Mouse (Mus musculus): ENCODE data around the gene Hdhd5. TPM values are rescaled to one million over a fixed set of nuclear protein-coding genes. Genes with fewer than 3 reads are reported as not detected.

Hdhd5 gene
- 25.6 and 29.9 TPM in 2 replicates for total RNA-seq (2021)
- long read RNA-seq, experiment 1, transcript Hdhd5-201 (8 exons, 1,928 nt): major isoform, 30 of 43 reads
- long read RNA-seq, experiment 1, partial matches to known transcripts: 3 of 43 reads
- long read RNA-seq, experiment 1, other reads (novel, unspliced or antisense): 10 of 43 reads
- long read RNA-seq, experiment 2, transcript Hdhd5-201 (8 exons, 1,928 nt): major isoform, 20 of 24 reads
- long read RNA-seq, experiment 2, partial matches to known transcripts: 2 of 24 reads
- long read RNA-seq, experiment 2, other reads (novel, unspliced or antisense): 2 of 24 reads

DNA sequence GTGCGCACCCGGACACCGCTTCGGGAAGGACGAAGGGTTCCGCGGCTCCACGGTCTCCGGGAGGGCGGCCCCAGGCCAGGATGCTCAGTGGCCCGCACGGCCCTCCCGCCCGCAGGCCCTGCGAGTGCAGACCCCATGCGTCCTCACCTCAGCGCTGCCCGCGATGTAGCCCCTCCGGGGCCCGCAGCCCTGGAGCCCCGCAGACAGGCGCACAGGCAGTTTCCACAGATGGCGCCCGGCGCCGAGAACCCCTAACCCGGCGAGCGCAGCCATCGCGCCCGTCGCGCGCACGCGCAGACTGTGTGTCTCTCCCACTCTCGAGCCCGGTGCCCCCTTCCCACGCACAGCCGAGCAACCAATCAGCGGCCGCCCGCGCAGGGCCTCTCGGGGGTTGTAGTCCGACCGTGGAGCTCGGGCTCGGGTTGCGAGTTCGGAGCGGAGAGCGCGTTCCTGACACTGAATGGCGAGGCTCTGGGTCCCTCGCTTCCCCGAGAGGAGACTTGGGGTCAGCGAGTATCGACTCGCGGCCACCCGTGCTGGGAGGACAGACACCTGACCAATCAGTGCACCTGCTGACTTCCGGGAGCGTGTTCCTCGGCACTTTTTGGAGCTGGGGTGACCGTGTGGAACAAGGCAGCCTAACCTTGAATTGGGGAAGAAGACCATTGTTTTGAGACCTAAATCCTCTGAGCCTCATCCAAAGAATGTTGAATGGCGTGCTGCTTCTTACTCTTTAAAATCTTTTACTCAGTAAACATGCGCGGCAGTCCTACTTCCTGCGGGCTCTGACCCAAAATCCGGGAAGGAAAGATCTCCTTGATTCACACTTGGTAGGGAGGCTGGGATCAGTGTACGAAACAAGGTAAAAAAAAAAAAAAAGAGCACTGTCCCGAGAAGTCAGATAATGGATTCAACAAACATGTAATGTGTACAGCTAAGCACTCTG lies at the start of gene Hdhd5:
TSS of gene Hdhd5 (minus strand) at position 300 of the 946 bp plus-strand sequence.
- peak; percentile 98 for DNase-seq

DNA sequence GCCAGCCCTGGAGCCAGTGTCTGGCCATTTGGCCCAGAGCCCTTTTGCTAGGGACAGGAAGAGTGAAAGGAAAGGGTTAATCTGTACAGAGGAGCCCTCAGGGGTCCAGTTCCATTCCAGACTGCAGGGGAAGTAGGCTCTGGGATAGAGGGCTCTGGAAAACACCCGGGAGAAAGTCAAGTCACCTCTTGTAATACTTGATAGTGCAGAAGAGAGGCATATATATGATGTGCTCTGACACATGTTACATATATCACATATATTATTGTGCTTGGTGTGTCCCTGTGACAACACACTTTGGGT lies 49.5 kb upstream of the Hdhd5 start:
- no peak for DNase-seq

DNA sequence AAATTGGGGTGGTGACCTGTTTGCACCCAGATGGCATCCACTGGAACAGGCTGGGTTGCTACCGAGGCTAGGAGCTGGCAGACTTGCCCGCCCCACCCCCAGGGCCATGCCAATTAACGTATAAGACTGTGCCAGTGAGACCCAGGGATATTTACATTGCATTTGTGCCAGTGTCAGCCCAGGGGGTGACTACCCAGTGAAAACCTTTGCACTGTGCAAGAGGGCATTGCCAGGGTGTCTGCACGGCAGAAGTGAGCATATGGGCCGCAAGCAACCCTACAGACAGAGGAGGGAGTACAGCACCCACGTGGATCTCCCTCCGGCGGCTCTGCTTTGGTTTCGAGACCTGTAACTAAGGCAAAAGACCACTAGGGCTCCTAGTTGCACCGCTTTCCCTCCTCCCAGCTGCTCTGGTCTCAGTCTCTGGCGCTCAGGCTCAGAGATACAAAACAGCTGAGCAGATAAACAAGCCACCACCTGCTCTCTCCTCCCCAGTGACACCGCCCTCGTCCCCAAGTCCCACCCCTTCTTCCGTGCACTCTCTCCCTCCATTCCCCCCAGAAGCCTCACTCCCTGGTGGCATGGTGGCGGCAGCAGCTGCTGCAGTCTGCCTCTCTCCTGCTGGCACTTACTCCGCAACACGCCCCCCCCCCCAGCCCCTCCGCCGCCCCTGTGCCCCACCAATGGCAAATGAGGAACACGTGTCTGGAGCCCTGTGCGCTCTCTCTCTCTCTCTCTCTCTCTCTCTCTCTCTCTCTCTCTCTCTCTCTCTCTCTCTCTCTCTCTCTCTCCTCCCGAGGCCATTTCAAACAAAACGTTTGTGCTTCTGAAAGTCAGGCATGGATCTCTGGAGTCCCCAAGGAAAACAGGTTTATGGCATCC lies 49.0 kb upstream of the Hdhd5 start:
- peak; percentile 72 for DNase-seq

DNA sequence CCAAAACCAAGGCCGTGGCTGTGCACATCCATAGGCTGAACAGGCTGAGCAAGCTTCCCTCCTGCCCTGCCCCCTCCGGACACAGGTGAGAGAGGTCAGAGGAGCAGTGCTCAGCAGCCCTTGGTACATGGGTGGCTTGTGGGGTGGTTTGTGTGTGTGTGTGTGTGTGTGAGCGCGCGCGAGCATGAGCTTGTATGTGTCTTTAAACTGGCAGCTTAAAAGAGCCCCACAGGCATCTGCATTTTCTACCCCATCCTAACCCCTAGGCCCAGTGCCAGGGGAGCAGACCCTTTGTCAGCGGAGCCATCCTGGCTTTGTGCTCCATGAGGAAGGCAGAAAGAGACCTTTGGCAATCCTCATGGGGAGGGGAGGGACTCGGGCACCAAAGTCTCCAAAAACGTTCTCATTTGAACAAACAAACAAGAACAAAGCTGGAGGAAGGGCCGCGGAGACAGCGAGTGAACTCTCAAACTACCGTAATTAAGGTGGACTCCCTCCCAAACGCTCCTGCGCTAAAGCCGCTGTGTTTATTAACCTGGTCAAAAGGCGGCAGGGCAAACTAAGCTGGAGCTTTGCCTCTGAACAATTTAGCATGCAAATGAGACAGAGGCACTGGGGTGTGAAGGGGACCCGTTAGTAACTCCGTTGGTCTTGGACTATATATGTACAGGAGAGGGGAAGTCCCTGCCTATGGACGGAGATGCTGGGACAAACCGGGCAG lies 48.2 kb upstream of the Hdhd5 start:
- DNase-seq: no peak

DNA sequence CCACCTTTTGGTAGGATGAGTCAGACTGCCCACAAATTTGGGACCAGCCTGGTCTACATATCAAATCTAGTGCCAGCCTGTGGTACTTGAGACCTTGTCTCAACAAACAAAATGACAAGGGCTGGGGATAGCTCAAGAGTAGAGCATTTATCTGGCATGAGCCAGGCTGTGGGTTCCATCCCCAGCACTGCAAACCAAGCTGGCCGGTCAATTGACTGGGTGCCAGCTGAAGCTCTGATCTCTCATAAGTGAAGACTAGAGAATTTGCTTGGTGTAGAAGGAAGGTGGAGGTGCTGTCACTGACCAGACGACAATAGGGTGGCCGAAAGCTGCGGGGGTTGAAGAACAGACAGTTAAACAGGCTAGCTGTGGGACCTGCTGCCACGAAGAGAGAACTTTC lies 47.4 kb upstream of the Hdhd5 start:
- DNase-seq: no peak

DNA sequence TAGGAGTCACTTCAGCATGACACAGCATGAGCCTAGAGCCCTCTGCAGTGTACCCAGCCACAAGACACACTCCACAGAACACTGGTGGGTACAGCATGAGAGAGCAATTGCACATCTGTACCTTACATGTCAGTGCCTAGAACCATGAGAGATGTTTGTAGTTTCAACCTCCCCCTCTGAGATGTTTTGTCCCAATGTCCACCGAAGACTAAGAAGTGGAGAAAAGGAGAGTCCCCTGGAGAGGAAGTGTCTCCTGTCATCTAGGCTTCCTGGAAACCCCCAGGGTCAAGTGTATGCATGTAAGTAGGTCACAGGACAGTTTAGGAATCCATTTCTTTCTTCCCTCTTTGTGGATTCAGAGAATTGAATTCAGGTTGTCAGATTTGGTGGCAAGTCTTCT lies 41.3 kb upstream of the Hdhd5 start:
- no peak for DNase-seq

DNA sequence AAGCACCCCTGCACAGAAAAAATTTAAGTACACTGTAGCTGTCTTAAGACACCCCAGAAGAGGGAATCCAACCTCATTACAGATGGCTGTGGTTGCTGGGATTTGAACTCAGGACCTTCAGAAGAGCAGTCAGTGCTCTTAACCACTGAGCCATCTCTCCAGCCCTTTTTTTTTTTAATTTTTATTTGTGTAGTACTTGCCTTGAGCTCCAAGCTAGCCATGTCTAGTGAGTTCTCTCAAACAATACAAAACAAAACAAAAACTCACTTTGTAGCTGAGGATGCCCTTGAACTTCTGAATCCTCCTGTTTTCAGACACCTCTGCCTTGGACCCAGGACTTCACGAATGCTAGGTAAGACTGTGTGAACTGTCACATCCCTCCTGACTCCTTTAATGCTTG lies 37.1 kb upstream of the Hdhd5 start:
- DNase-seq: no peak

DNA sequence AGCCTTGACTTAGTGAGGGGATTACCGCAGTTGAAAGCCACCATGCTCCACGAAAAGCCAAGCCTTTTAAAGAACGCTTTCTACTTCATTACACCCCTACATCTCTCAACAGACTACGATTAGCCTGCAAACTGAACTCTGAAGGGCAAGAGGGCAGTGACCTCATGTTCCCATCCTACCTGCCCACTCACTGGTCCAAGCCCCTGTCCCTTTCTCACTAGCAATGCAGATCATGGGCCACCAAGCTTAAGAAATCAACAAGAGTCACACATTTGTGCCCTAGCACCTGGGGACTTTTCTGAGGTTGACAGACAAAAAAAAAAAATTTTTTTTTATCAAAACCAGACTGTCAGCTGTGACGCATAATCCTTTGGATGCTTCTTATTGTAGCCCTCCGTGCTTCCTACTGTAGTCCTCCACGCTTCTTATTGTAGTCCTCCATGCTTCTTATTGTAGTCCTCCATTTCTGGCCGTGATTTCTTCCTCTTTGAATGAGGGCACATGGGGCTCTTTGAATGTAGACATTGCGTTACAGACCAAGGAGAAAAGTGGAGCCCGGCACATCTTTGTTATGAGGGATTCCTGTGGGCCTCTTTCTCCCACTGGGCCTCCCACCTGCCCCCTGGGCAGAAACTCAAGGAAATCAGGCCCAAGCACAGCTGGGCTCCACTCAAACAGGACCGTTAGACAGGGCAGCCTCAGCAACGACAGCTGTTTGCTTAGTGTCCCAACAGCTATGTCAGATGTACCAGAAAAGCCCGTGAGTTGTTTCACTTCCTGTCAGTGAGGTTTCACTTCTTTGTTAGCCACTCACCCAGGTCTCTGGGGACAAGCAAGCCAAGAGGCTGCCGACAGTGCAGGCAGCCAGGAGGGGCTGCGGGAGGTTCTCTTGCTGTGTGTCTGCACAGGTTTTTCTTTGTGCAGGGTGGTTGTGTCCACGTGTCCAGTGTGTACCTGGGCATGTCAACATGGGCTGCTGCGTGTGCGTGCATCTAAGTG lies 36.1 kb upstream of the Hdhd5 start:
- DNase-seq: peak; percentile 56

DNA sequence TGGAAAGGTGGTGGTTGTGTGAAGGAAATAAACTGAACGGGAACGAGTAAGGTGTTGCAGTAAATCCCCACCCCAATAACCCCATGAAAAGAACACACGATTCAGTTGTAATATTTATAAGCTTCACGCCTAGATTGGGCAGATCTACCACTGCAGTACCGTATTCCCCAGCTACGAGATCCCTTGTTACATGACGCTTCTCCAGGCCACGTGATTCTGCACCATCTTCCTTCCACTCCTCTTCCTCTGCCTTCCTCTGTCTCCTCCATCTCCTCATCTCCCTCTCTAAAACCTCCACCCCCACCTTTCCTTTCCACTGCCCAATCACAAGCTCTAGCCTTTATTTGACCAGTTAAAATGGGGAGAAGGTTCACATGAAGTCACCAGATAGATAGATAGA lies 25.5 kb upstream of the Hdhd5 start:
- DNase-seq: no peak

DNA sequence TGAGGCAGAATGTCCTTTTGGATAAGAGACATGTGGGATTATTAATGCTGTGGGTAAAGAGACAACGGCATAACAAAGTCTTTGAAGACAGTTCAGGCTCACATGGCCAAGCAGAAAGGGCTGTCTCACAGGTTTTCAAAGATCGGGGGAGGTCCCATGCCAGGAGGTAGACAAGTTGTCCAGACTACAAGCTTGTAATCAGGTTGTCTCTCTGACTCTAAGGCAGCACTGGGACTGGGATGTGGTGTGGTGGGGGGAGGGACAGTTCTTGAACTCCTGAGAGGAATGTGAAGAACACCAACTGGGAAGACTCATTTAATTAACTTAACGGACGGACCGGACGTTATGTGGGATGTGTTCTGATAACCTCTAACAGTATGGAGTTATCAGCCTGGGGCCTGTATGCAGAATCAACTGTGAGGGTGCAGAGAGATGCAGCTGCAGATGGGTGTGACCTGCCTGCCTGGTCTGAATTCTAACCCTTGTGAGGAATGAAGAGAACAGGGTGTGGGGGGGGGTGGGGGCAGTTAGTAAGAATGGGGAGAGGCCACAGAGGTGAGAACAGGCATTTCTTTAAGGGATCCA lies 25.0 kb upstream of the Hdhd5 start:
- no peak for DNase-seq

DNA sequence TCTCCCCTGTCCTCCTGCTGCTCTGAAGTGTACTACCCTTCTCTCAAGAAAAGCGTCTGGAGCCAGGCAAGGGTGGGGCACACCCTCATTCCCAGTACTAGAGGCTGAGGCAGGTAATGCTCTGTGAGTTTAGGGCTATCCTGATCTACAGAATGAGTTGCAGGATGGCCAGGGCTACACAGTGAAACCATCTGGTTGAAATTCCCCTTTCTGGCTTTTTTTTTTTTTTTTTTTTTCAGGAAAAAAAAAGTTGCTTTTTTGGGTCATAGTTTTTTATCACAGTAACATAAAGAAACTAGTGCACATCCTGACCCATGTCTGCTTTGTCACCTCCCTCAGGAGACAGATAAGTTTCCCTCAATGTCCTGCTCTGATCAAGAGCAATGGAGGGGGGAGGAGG lies 24.0 kb upstream of the Hdhd5 start:
- no peak for DNase-seq

DNA sequence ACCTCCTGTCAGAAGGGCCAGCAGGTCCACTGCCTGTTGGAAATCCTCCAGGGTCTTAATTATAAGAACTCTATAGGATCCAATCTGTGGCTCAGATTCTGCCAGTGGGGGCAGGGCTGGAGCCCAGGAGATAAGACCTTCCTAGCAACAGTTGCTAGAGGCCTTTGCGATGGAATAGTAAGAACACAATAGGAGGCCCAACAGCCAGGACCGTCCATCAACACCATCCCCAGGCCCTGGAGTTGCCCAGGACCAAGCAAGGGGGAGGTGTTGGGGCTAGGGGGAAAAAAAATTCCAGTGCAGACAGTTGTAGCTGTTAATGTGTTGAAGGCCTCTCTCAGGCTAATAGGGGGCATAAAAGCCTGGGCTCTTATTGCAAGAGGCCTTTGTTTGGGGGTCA lies 19.1 kb upstream of the Hdhd5 start:
- no peak for DNase-seq

DNA sequence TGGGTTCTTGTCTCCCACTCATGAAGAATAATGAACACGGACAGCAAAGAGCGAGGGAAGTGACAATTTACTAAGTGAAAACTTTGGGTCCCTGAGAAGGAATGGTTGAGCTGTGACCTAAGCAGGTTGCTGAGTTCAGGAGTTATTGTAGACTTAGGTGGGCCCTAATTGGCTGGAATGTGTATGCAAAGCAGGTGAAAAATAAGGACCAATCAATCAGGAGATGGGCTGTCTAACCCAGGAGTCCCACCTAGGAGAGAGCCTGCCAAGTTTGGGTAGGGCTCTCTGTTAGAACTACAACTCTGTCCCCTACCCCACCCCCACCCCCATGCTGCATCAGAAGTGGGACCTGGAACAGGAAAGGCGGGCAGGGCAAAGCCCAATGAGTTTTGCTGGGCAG lies 17.5 kb upstream of the Hdhd5 start:
- no peak for DNase-seq

DNA sequence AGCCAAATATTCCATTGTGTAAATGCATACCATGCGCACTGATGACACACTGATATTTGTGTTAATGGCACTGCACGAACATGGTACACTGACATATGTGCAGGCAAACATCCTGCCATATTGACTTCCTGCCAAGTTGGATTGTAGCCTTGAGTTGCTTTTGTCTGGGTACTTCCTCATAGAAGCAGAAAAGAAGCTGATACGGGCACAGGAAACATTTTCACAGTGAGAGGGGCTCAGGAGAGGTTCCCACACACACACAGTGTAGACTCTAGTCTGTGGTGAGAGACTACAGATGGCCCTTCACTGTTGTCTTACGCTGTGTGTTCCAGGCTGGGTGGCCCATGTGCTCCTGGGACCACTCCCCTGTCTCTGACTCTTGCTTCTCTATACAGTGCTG lies 15.9 kb upstream of the Hdhd5 start:
- no peak for DNase-seq

DNA sequence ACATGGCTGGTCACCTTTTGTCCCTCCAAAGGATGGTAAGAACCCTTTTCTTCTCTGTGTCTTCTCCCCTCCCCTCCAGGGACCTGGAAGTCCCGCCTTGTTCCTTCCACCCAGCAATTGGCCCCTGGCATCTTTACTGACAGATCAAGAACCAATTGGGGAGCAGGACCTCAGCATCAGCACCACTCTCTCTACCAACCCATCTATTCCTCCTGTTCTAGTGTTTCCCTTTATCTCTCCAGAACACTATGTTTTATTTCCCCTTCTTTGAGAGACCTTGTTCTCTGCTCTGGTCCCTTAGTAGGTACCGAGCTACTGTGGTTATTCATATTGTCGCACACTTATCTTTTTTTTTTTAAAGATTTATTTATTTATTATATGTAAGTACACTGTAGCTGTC lies 15.2 kb upstream of the Hdhd5 start:
- DNase-seq: no peak

DNA sequence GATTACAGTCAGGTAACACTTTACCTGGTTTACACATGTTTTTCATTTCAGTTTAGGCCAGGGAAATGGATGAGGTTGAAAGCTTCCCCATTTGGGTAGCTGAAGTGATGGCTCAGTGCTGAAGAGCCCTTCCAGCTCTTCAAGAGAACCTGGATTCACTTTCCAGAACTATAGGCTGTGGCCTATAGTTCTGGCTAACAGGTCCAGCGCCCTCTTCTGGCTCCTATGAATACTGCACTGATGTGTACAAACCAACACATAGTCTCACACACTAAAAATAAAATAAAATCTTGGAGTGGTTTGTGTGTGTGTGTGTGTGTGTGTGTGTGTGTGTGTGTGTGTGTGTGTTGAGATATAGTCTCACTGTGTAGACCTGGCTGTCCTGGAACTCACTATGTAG lies 10.9 kb upstream of the Hdhd5 start:
- no peak for DNase-seq

DNA sequence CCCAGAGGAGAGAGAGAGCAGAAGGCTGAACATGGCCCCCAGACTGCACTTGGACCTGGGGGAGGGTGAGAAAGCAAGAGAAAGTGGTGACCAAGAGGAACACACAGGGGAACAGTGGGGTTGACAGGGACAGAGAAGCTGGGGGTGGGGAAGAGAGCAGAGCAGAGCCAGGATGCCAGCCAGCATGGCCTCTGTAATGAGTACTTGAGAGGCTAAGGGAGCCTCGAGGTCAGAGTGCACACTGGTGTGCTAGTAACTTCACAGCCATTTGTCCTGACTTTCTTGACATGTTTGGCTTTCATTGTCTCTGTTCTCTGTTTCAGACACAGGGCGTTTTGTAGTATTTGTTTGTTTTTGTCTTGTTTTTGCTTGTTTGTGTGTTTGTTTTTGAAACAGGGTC lies 10.3 kb upstream of the Hdhd5 start:
- DNase-seq: peak; percentile 38

DNA sequence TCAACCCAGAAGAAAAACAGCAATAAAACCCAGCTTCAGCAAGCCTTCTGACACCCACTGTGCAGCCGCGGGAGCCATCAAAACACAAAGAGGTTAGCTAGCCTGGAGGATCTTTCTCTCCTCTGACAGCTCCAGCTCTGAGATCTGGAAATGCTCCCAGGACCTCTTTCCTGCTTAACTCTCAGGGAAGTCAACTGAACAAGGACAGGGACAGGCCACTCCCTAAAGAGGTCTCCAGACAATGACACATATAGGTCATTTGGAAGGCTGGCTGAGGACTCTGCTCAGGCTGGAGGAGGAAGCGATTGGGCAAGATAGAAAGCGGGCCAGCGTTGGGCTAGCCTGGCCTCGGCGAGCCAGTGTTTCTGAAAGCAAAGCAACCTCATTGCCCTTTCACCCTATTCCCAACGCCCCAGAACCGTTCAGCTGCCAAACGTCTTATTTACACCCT lies 8.7 kb upstream of the Hdhd5 start:
- peak; percentile 81 for DNase-seq

DNA sequence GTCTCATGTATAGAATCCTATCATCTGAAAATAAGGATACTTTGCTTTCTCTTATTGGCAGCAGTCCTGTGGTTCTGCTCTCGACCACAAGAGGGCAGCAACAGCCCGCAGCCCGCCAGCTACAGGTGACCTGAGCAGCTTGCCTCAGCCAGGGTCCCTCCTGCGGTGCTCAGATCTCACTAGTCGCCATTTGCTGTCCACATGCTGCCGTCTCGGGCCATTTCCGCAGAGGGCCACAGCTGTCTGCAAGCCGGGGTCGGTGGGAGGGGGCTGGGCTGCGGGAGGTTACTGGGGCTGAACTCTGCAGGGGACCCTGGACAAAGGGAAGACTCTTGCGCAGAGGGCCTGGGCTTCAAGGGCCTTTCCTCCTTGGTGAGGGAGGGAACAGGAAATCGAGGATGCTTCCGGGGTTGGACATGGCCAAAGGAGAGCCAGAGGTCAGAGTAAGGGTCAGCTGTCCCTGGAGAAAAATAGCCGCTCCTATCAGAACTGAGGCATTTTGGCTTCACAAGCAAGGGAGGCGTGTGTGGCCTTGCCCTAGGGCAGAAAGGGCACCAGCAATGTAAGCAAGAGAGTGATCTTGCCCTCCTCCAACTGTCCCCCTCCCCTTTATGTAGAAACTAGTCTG lies 8.1 kb upstream of the Hdhd5 start:
- peak; percentile 84 for DNase-seq

DNA sequence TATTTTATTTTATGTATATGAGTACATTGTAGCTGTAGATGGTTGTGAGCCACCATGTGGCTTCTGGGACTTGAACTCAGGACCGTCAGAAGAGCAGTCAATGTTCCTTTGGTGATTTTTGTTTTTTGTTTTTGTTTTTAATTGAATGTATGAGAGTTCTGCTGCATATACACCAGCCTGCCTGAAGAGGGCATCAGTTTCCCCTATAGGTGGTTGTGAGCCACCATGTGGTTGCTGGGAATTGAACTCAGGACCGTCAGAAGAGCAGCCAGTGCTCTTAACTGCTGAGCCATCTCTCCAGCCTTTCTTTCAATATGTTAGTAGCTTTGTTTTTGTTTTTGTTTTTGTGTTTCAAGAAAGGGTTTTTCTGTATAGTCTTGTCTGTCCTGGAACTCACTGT lies 5.2 kb upstream of the Hdhd5 start:
- DNase-seq: no peak
